Mouse (Mus musculus) naive thymus-derived CD4-positive, alpha-beta T cell, adult 5 months (primary cell): Measurements from ENCODE around the gene Dlx4. TPM values are rescaled to one million over a fixed set of nuclear protein-coding genes. Genes with fewer than 3 reads are reported as not detected.

ENCODE experiments used
- polyA plus RNA-seq: library from polyadenylated mRNA; unstranded; fragments of 100-300 nt; shearing (Covaris generic); gene quantifications from one replicate; pipeline ENCODE4 v1.2.1, GENCODE M21; 2017

Gene Dlx4
- polyA plus RNA-seq, result not detected

GRCm38 (mm10) chr11:95145851-95146403 lies at the start of gene Dlx4:
Gene Dlx4, minus strand, starts transcription at chr11:95146263.

GRCm38 (mm10) chr11:95119990-95120632 lies 26.0 kb downstream of the Dlx4 start, which contains the start of gene Dlx3:
Gene Dlx3, plus strand, starts transcription at chr11:95120119.

Other genes starting within 250 kb of the Dlx4 start
- gene Col1a1, start 210.0 kb downstream of the Dlx4 start, polyA plus RNA-seq, result 0.06 TPM
- not detected for gene Hils1, start 178.7 kb downstream of the Dlx4 start, polyA plus RNA-seq
- gene Sgca, start 169.9 kb downstream of the Dlx4 start, polyA plus RNA-seq, result not detected
- 7.9 TPM for gene Ppp1r9b, start 155.2 kb downstream of the Dlx4 start, polyA plus RNA-seq
- gene Samd14, start 136.4 kb downstream of the Dlx4 start, polyA plus RNA-seq, result not detected
- 12.4 TPM for gene Pdk2, start 104.9 kb downstream of the Dlx4 start, polyA plus RNA-seq
- gene Itga3, start 69.5 kb downstream of the Dlx4 start, polyA plus RNA-seq, result 2.3 TPM
- gene Dlx3, start 26.1 kb downstream of the Dlx4 start, polyA plus RNA-seq, result not detected
- gene Tac4, start 115.3 kb upstream of the Dlx4 start, polyA plus RNA-seq, result not detected
- gene Kat7, start 164.0 kb upstream of the Dlx4 start, polyA plus RNA-seq, result 114 TPM
- 30.9 TPM for gene Fam117a, start 190.8 kb upstream of the Dlx4 start, polyA plus RNA-seq
- gene Slc35b1, start 238.4 kb upstream of the Dlx4 start, polyA plus RNA-seq, result 51.0 TPM